Mouse (Mus musculus) limb, embryonic 15.5 days (tissue): ENCODE measurements at regions not wholly inside any gene's neighbourhood (a gene's known extent, or its start where the extent isn't known, plus 50 kb on each side); places are given as distances from the start of the nearest gene placed in this dataset.

Experiments used
- ATAC-seq: fragments of 200-750 bp; cut with Nextera tagmentation; 2 replicates; pipeline ENCODE4 v1.8.0; 2017; ENCODE audit warnings: low read depth, moderate TSS enrichment; ENCODE audit not compliant: insufficient number of reproducible peaks, low FRiP score, low TSS enrichment
- H3K27ac ChIP-seq: fragments of 300-500 bp; sonication (generic); 2 replicates; pipeline ENCODE4 v1.5.1; 2015; ENCODE audit warnings: moderate library complexity, mild to moderate bottlenecking, inconsistent platforms
- H3K27me3 ChIP-seq: fragments of 300-500 bp; sonication (generic); 2 replicates; pipeline ENCODE4 v1.6.1; 2015; ENCODE audit warnings: inconsistent platforms
- H3K36me3 ChIP-seq: fragments of 300-500 bp; sonication (generic); 2 replicates; pipeline ENCODE4 v1.6.1; 2015; ENCODE audit warnings: inconsistent platforms
- H3K4me1 ChIP-seq: fragments of 300-500 bp; sonication (generic); 2 replicates; pipeline ENCODE4 v1.6.1; 2015; ENCODE audit warnings: inconsistent platforms
- H3K4me2 ChIP-seq: fragments of 300-500 bp; sonication (generic); 2 replicates; pipeline ENCODE4 v1.6.1; 2015; ENCODE audit warnings: mild to moderate bottlenecking, inconsistent platforms
- H3K4me3 ChIP-seq: fragments of 300-500 bp; sonication (generic); 2 replicates; pipeline ENCODE4 v1.5.1; 2015; ENCODE audit warnings: mild to moderate bottlenecking, inconsistent platforms
- H3K9ac ChIP-seq: fragments of 300-500 bp; sonication (generic); 2 replicates; pipeline ENCODE4 v1.6.1; 2015; ENCODE audit warnings: inconsistent platforms
- H3K9me3 ChIP-seq: fragments of 300-500 bp; sonication (generic); 2 replicates; pipeline ENCODE4 v1.6.1; 2016; ENCODE audit warnings: inconsistent platforms
- WGBS: fragments of 180-500 bp; shearing (Covaris S2); methylation state at CpG from one replicate; pipeline ENCODE4 v1.1.7; 2015; 5-methylcytosine and 5-hydroxymethylcytosine counted together

- no peaks in the 10 kb centered on the region for H3K36me3 ChIP-seq
- no peak for ATAC-seq
- no peak overlapping the region for H3K27ac ChIP-seq
- no peaks in the 10 kb centered on the region for H3K27me3 ChIP-seq
- H3K4me3 ChIP-seq, result no peak overlapping the region
- peaks cover 4% of the 10 kb centered on the region; the same call in 1 of the 2 replicates for H3K4me1 ChIP-seq
- no peak overlapping the region for H3K9ac ChIP-seq
- H3K4me2 ChIP-seq, result no peak overlapping the region
- no peaks in the 10 kb centered on the region for H3K9me3 ChIP-seq
- WGBS, result 21% methylated on average over 1 of the region's 1 CpGs
These were observed 163.9 kb downstream of the Ptprc start for GRCm38 (mm10) chr1:138011581-138011980.

- Histone ChIP-seq H3K9ac (no peak overlapping the region), H3K4me1 (peaks cover 4% of the 10 kb centered on the region; the same call in 1 of the 2 replicates), H3K4me3 (no peak overlapping the region), H3K27me3 (no peaks in the 10 kb centered on the region), H3K36me3 (no peaks in the 10 kb centered on the region), H3K27ac (0 out of 2 replicates have a peak overlapping the region, but pooled peaks have one; percentile 4), H3K9me3 (no peaks in the 10 kb centered on the region), H3K4me2 (no peak overlapping the region)
- ATAC-seq, result no peak
- 26% methylated on average over 7 of the region's 7 CpGs for WGBS
These were observed 164.5 kb downstream of the Ptprc start for GRCm38 (mm10) chr1:138010910-138011477.

GRCm38 (mm10) chr1:138006811-138007210 lies 168.7 kb downstream of the Ptprc start:
- ATAC-seq, result no peak
- H3K9ac ChIP-seq, result no peak overlapping the region
- 47% methylated on average over 1 of the region's 1 CpGs for WGBS

GRCm38 (mm10) chr1:138004319-138004718 lies 171.2 kb downstream of the Ptprc start:
- H3K36me3 ChIP-seq, result no peaks in the 10 kb centered on the region
- ATAC-seq, result no peak
- WGBS, result 47% methylated on average over 2 of the region's 2 CpGs
- no peak overlapping the region for H3K27ac ChIP-seq
- H3K27me3 ChIP-seq, result no peaks in the 10 kb centered on the region
- H3K4me1 ChIP-seq, result no peaks in the 10 kb centered on the region
- H3K9me3 ChIP-seq, result no peaks in the 10 kb centered on the region
- H3K9ac ChIP-seq, result no peak overlapping the region
- H3K4me3 ChIP-seq, result no peak overlapping the region
- no peak overlapping the region for H3K4me2 ChIP-seq

More at GRCm38 (mm10) chr1:138006811-138007210, 168.7 kb downstream of the Ptprc start:
- Histone ChIP-seq H3K4me2 (no peak overlapping the region), H3K9me3 (no peaks in the 10 kb centered on the region), H3K27me3 (no peaks in the 10 kb centered on the region), H3K27ac (no peak overlapping the region), H3K36me3 (no peaks in the 10 kb centered on the region), H3K4me1 (peaks cover 4% of the 10 kb centered on the region; the same call in 1 of the 2 replicates), H3K4me3 (no peak overlapping the region)

- H3K4me2 ChIP-seq, result no peak overlapping the region
- no peak overlapping the region for H3K27ac ChIP-seq
- H3K9me3 ChIP-seq, result no peaks in the 10 kb centered on the region
- no peaks in the 10 kb centered on the region for H3K4me1 ChIP-seq
- no peak overlapping the region for H3K9ac ChIP-seq
- 79% methylated on average over 3 of the region's 3 CpGs for WGBS
- no peaks in the 10 kb centered on the region for H3K27me3 ChIP-seq
- H3K36me3 ChIP-seq, result no peaks in the 10 kb centered on the region
- H3K4me3 ChIP-seq, result no peak overlapping the region
- ATAC-seq, result no peak
These were observed 176.1 kb downstream of the Ptprc start for GRCm38 (mm10) chr1:137999268-137999900.

- H3K36me3 ChIP-seq, result no peaks in the 10 kb centered on the region
- no peak overlapping the region for H3K9ac ChIP-seq
- no peaks in the 10 kb centered on the region for H3K4me1 ChIP-seq
- H3K4me3 ChIP-seq, result no peak overlapping the region
- ATAC-seq, result no peak
- 90% methylated on average over 2 of the region's 2 CpGs for WGBS
- H3K27ac ChIP-seq, result no peak overlapping the region
- H3K27me3 ChIP-seq, result no peaks in the 10 kb centered on the region
- no peaks in the 10 kb centered on the region for H3K9me3 ChIP-seq
- no peak overlapping the region for H3K4me2 ChIP-seq
These were observed 179.5 kb downstream of the Ptprc start for GRCm38 (mm10) chr1:137996041-137996440.

GRCm38 (mm10) chr1:137991936-137992335 lies 183.6 kb downstream of the Ptprc start:
- H3K4me3 ChIP-seq, result no peak overlapping the region
- no peak overlapping the region for H3K4me2 ChIP-seq
- H3K9me3 ChIP-seq, result no peaks in the 10 kb centered on the region
- H3K27ac ChIP-seq, result no peak overlapping the region
- no peaks in the 10 kb centered on the region for H3K36me3 ChIP-seq
- no peak for ATAC-seq
- no peaks in the 10 kb centered on the region for H3K27me3 ChIP-seq
- no peak overlapping the region for H3K9ac ChIP-seq
- H3K4me1 ChIP-seq, result no peaks in the 10 kb centered on the region; the same call in 1 of the 2 replicates
- WGBS, result 79% methylated on average over 1 of the region's 1 CpGs

- Histone ChIP-seq H3K4me2 (no peak overlapping the region), H3K27me3 (no peaks in the 10 kb centered on the region), H3K4me1 (peaks cover 4% of the 10 kb centered on the region; the same call in 1 of the 2 replicates), H3K9me3 (no peaks in the 10 kb centered on the region), H3K9ac (no peak overlapping the region), H3K36me3 (no peaks in the 10 kb centered on the region), H3K27ac (no peak overlapping the region), H3K4me3 (no peak overlapping the region)
- WGBS, result 60% methylated on average over 5 of the region's 5 CpGs
- ATAC-seq, result no peak
These were observed 184.1 kb downstream of the Ptprc start for GRCm38 (mm10) chr1:137991412-137991811.

- no peaks in the 10 kb centered on the region for H3K9me3 ChIP-seq
- peaks cover 10% of the 10 kb centered on the region for H3K4me1 ChIP-seq
- no peaks in the 10 kb centered on the region for H3K36me3 ChIP-seq
- H3K27me3 ChIP-seq, result no peaks in the 10 kb centered on the region
- ATAC-seq, result no peak
- no peak overlapping the region for H3K4me2 ChIP-seq
- no peak overlapping the region for H3K4me3 ChIP-seq
- H3K9ac ChIP-seq, result no peak overlapping the region
- H3K27ac ChIP-seq, result 0 out of 2 replicates have a peak overlapping the region, but pooled peaks have one; percentile 19
- 13% methylated on average over 3 of the region's 3 CpGs for WGBS
These were observed 202.1 kb downstream of the Ptprc start for GRCm38 (mm10) chr1:137973406-137973805.

GRCm38 (mm10) chr1:137972620-137973350 lies 202.7 kb downstream of the Ptprc start:
- H3K27ac ChIP-seq, result peak overlapping the region; percentile 75
- H3K9me3 ChIP-seq, result no peaks in the 10 kb centered on the region
- H3K27me3 ChIP-seq, result no peaks in the 10 kb centered on the region
- peak; percentile 58 for ATAC-seq
- no peak overlapping the region for H3K4me2 ChIP-seq
- H3K4me3 ChIP-seq, result no peak overlapping the region
- no peaks in the 10 kb centered on the region for H3K36me3 ChIP-seq
- H3K9ac ChIP-seq, result no peak overlapping the region
- H3K4me1 ChIP-seq, result peaks cover 10% of the 10 kb centered on the region
- 28% methylated on average over 6 of the region's 6 CpGs for WGBS

- Histone ChIP-seq H3K4me1 (no peaks in the 10 kb centered on the region), H3K9ac (no peak overlapping the region), H3K4me2 (no peak overlapping the region), H3K36me3 (peaks cover 17% of the 10 kb centered on the region), H3K9me3 (no peaks in the 10 kb centered on the region), H3K4me3 (no peak overlapping the region), H3K27me3 (no peaks in the 10 kb centered on the region), H3K27ac (no peak overlapping the region)
- 83% methylated on average over 16 of the region's 16 CpGs for WGBS
- no peak for ATAC-seq
These were observed 209.2 kb downstream of the Ptprc start for GRCm38 (mm10) chr1:137966151-137966836.
